Mouse (Mus musculus) cerebellum, adult 2 months (tissue): Measurements from ENCODE around the gene Kcna3.

ENCODE experiments used
- CTCF ChIP-seq: fragments of 200-500 bp; IDR thresholded peaks from 2 replicates; pipeline ENCODE4 v1.5.1; 2011; ENCODE audit warnings: low read depth, mild to moderate bottlenecking, control low read depth, low read length, moderate library complexity, borderline replicate concordance; ENCODE audit not compliant: insufficient read depth
- POLR2A ChIP-seq: fragments of 200-500 bp; IDR thresholded peaks from 2 replicates; pipeline ENCODE4 v1.6.1; 2011; ENCODE audit warnings: low read length, control low read depth, borderline replicate concordance; ENCODE audit not compliant: insufficient read depth

GRCm38 (mm10) chr3:107084586-107084985 is 48.6 kb downstream of the Kcna3 start:
- TF ChIP-seq CTCF (no peak), POLR2A (no peak)
